Mouse (Mus musculus) heart, adult 2 months (tissue): ENCODE data around the gene Macrod2.

ENCODE experiments used
- CTCF ChIP-seq: fragments of 200-600 bp; IDR thresholded peaks from 2 replicates; pipeline ENCODE4 v1.8.1; 2022; ENCODE audit warnings: antibody characterized with exemption, mild to moderate bottlenecking, moderate library complexity
- POLR2A ChIP-seq: fragments of 200-500 bp; IDR thresholded peaks from 2 replicates; pipeline ENCODE4 v1.6.1; 2011; ENCODE audit warnings: mild to moderate bottlenecking, low read depth, low read length, control low read depth; ENCODE audit not compliant: insufficient read depth

DNA sequence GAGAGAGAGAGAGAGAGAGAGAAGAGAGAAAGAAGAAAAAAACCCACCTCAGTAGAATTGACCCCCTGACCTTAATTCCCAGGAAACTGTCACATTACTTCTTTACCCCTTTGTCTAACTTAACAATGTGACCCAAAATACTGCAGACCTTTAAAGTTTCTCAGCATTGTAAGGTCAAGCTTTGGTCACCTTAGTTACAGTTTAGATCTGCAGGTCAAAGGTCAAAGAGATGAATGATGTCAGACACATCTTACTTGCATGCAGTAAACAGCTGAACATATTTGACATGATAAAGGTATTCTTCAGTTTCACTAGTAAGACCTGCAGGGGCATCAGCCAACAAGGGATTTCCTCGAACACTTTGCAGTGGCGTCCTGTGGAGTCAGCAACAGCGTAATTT, 309.0 kb downstream of the Macrod2 start:
- TF ChIP-seq POLR2A (no peak), CTCF (no peak)
